Mouse (Mus musculus): Measurements from ENCODE around the gene Comt. TPM values are rescaled to one million over a fixed set of nuclear protein-coding genes. Genes with fewer than 3 reads are reported as not detected.

The Comt gene
- polyA plus RNA-seq, 2 experiments, result 69.8 to 73.8 TPM

DNA sequence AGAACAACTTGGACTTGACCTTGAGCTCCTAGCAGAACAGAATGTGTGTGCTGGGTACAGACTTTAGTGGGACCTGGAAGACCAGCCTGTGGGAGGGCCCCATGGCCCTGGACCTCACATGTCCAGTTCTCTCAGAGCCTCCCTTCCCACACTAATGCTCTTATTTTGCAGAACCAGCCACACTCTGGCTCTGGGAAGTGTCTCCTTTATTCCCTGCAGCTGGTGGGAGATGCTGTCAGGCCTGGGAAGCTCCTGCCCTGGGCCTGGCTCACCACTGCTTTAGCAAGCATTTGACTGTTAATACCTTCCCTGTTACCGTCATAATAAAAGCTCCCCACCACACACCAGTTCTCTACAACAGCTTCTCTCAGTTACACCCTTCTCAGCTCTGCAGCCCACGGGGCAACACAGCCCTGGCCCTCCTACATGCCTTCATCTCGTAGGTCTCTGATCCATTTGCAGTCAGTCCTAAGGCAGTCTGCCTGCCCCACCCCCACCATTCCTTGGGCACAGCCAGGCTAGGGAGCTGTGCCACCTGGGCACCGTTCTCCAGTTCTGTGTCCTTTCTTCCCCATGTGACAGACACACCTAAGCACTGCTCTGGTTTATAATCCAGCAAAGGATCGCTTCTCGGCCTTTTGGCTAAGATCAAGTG is 66.4 kb downstream of the Comt start:
- Histone ChIP-seq H3K9me3 (ENCODE audit: control insufficient read depth, low read length) (no peaks in the 10 kb centered on the region), H3K36me3 (replicated peaks; ENCODE audit: control insufficient read depth, insufficient read depth, low read depth) (no peaks in the 10 kb centered on the region), H3K4me2 (ENCODE audit: low read depth) (no peak overlapping the region), H3K27me3 (ENCODE audit: control insufficient read depth, insufficient read depth, low read length) (no peaks in the 10 kb centered on the region), H3K4me3 (ENCODE audit: insufficient read depth in 1 of 2, low read depth in 2 of 2, low read length in 2 of 2) (no peak overlapping the region), H3K9ac (replicated peaks) (no peak overlapping the region), H3K27ac (no peak overlapping the region), H3K4me1 (replicated peaks; ENCODE audit: control insufficient read depth in 2 of 2, insufficient read depth in 2 of 2, low read length in 1 of 2) (0 out of 4 replicates have a peak, but pooled peaks cover 0 to 4% of the 10 kb centered on the region in 2 experiments)
- DNase-seq (ENCODE audit: low read depth in 3 of 3, low spot score in 3 of 3) (no peak), ATAC-seq (ENCODE audit: insufficient read depth) (no peak)
- 71% methylated on average over 6 of the region's 6 CpGs for WGBS (ENCODE audit: insufficient replicate concordance)
- TF ChIP-seq EP300 (IDR thresholded peaks at IDR 0.05; ENCODE audit: low read depth) (no peak), CTCF (IDR thresholded peaks at IDR 0.05; ENCODE audit: low read depth) (no peak)

DNA sequence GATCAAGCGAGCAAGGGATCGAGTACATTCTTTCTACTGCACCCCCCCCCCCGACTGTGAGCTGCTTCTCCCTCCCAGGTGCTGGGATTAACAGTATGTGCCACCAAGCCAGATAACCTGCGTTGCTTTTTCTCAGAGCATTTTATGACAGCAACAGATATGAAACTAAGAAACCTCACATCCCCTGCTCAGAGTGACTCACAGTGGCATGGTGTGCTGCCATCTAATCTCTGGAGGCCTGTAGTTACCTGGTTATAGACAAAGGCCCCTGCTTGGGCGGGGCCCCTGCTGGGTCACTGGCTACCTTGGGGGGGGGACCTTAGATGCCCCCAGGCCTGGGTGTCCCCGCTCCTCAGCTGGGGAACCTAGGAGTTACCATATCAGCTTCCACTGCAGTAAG is 68.7 kb downstream of the Comt start:
- no peak for TF ChIP-seq EP300 (IDR thresholded peaks at IDR 0.05; ENCODE audit: low read depth)
- no peak for TF ChIP-seq CTCF (IDR thresholded peaks at IDR 0.05; ENCODE audit: low read depth)
- no peak overlapping the region for H3K4me3 ChIP-seq (ENCODE audit: insufficient read depth in 1 of 2, low read depth in 2 of 2, low read length in 2 of 2)
- no peak overlapping the region for H3K9ac ChIP-seq (replicated peaks)
- no peaks in the 10 kb centered on the region for H3K36me3 ChIP-seq (replicated peaks; ENCODE audit: control insufficient read depth, insufficient read depth, low read depth)
- 70% methylated on average over 6 of the region's 6 CpGs for WGBS (ENCODE audit: insufficient replicate concordance)
- no peaks in the 10 kb centered on the region for H3K9me3 ChIP-seq (ENCODE audit: control insufficient read depth, low read length)
- H3K27ac ChIP-seq, result no peak overlapping the region
- ATAC-seq (ENCODE audit: insufficient read depth), result no peak
- no peak overlapping the region for H3K4me2 ChIP-seq (ENCODE audit: low read depth)
- H3K4me1 ChIP-seq (replicated peaks; ENCODE audit: control insufficient read depth in 2 of 2, insufficient read depth in 2 of 2, low read length in 1 of 2), result peaks cover 6 to 12% of the 10 kb centered on the region in 2 experiments
- DNase-seq (ENCODE audit: low read depth in 3 of 3, low spot score in 3 of 3), result no peak
- H3K27me3 ChIP-seq (ENCODE audit: control insufficient read depth, insufficient read depth, low read length), result no peaks in the 10 kb centered on the region

DNA sequence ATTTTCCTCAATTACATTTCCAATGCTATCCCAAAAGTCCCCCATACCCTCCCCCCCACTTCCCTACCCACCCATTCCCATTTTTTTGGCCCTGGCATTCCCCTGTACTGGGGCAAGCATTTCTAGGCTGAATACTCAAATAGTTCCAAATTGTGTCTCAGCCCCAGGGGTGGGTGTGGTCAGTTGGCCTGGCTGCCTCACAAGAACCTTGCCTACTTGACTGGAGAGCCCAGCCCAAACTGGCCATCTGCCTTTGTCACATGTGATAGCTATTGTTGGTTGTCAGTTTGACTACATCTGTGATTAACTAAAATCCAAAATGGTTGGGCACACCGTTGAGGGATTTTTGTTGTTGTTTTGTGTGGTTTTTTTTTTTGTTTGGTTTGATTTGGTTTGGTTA is 69.7 kb downstream of the Comt start:
- Histone ChIP-seq H3K27me3 (ENCODE audit: control insufficient read depth, insufficient read depth, low read length) (no peaks in the 10 kb centered on the region), H3K9me3 (ENCODE audit: control insufficient read depth, low read length) (no peaks in the 10 kb centered on the region), H3K36me3 (replicated peaks; ENCODE audit: control insufficient read depth, insufficient read depth, low read depth) (no peaks in the 10 kb centered on the region), H3K9ac (replicated peaks) (no peak overlapping the region), H3K4me3 (ENCODE audit: insufficient read depth in 1 of 2, low read depth in 2 of 2, low read length in 2 of 2) (no peak overlapping the region), H3K27ac (no peak overlapping the region), H3K4me1 (replicated peaks; ENCODE audit: control insufficient read depth in 2 of 2, insufficient read depth in 2 of 2, low read length in 1 of 2) (peaks cover 16 to 22% of the 10 kb centered on the region in 2 experiments), H3K4me2 (ENCODE audit: low read depth) (no peak overlapping the region)
- TF ChIP-seq CTCF (IDR thresholded peaks at IDR 0.05; ENCODE audit: low read depth) (no peak), EP300 (IDR thresholded peaks at IDR 0.05; ENCODE audit: low read depth) (no peak)
- WGBS (ENCODE audit: insufficient replicate concordance), result 69% methylated on average over 1 of the region's 1 CpGs
- DNase-seq (ENCODE audit: low read depth in 3 of 3, low spot score in 3 of 3) (no peak), ATAC-seq (ENCODE audit: insufficient read depth) (no peak)

Small RNA genes within 50 kb of the gene (microRNA-seq; reads per million reads assigned to microRNA genes)
- not detected for gene Gm26219

Other genes with a start within 250 kb of the Comt start
- gene Ccdc188, start 209.0 kb downstream of the Comt start, polyA plus RNA-seq (2012; rRNA removed), result not detected in 2 replicates
- not detected in 2 replicates for gene Ccdc188, start 209.0 kb downstream of the Comt start, polyA plus RNA-seq (2014; fragmentation: Nextera tagmentation; extraction: Ambion mirVana)
- gene Zdhhc8, start 191.7 kb downstream of the Comt start, polyA plus RNA-seq (2012; rRNA removed), result 2.9 and 3.9 TPM in 2 replicates
- 0.88 and 1.2 TPM in 2 replicates for gene Zdhhc8, start 191.7 kb downstream of the Comt start, polyA plus RNA-seq (2014; fragmentation: Nextera tagmentation; extraction: Ambion mirVana)
- 44.4 and 51.8 TPM in 2 replicates for gene Trmt2a, start 178.2 kb downstream of the Comt start, polyA plus RNA-seq (2012; rRNA removed)
- 46.2 and 47.9 TPM in 2 replicates for gene Trmt2a, start 178.2 kb downstream of the Comt start, polyA plus RNA-seq (2014; fragmentation: Nextera tagmentation; extraction: Ambion mirVana)
- gene Ranbp1, start 178.1 kb downstream of the Comt start, polyA plus RNA-seq (2012; rRNA removed), result 86.2 and 148 TPM in 2 replicates
- gene Ranbp1, start 178.1 kb downstream of the Comt start, polyA plus RNA-seq (2014; fragmentation: Nextera tagmentation; extraction: Ambion mirVana), result 338 and 364 TPM in 2 replicates
- gene Gm49776, start 168.5 kb downstream of the Comt start, polyA plus RNA-seq (2012; rRNA removed), result 0.18 and 0.40 TPM in 2 replicates
- 1.3 and 1.9 TPM in 2 replicates for gene Gm49776, start 168.5 kb downstream of the Comt start, polyA plus RNA-seq (2014; fragmentation: Nextera tagmentation; extraction: Ambion mirVana)
- gene Dgcr8, start 137.6 kb downstream of the Comt start, polyA plus RNA-seq (2012; rRNA removed), result 15.5 and 23.4 TPM in 2 replicates
- gene Dgcr8, start 137.6 kb downstream of the Comt start, polyA plus RNA-seq (2014; fragmentation: Nextera tagmentation; extraction: Ambion mirVana), result 8.8 and 10.4 TPM in 2 replicates
- gene Tango2, start 78.7 kb downstream of the Comt start, polyA plus RNA-seq (2012; rRNA removed), result 44.3 and 44.5 TPM in 2 replicates
- 58.8 and 70.3 TPM in 2 replicates for gene Tango2, start 78.7 kb downstream of the Comt start, polyA plus RNA-seq (2014; fragmentation: Nextera tagmentation; extraction: Ambion mirVana)
- gene Arvcf, start 78.7 kb downstream of the Comt start, polyA plus RNA-seq (2012; rRNA removed), result 6.0 and 6.4 TPM in 2 replicates
- 4.7 and 7.4 TPM in 2 replicates for gene Arvcf, start 78.7 kb downstream of the Comt start, polyA plus RNA-seq (2014; fragmentation: Nextera tagmentation; extraction: Ambion mirVana)
- 79.9 and 113 TPM in 2 replicates for gene Txnrd2, start 468 bp downstream of the Comt start, polyA plus RNA-seq (2012; rRNA removed)
- gene Txnrd2, start 468 bp downstream of the Comt start, polyA plus RNA-seq (2014; fragmentation: Nextera tagmentation; extraction: Ambion mirVana), result 110 and 112 TPM in 2 replicates
- 5.7 and 6.0 TPM in 2 replicates for gene Gnb1l, start 71.9 kb upstream of the Comt start, polyA plus RNA-seq (2012; rRNA removed)
- gene Gnb1l, start 71.9 kb upstream of the Comt start, polyA plus RNA-seq (2014; fragmentation: Nextera tagmentation; extraction: Ambion mirVana), result 7.7 and 9.0 TPM in 2 replicates
- gene Rtl10, start 72.0 kb upstream of the Comt start, polyA plus RNA-seq (2012; rRNA removed), result 2.2 and 2.3 TPM in 2 replicates
- 0.63 and 1.0 TPM in 2 replicates for gene Rtl10, start 72.0 kb upstream of the Comt start, polyA plus RNA-seq (2014; fragmentation: Nextera tagmentation; extraction: Ambion mirVana)
- gene Tbx1, start 163.8 kb upstream of the Comt start, polyA plus RNA-seq (2012; rRNA removed), result 0.02 TPM in 1 of 2 replicates, not detected in the other
- gene Tbx1, start 163.8 kb upstream of the Comt start, polyA plus RNA-seq (2014; fragmentation: Nextera tagmentation; extraction: Ambion mirVana), result not detected in 2 replicates
- gene Gp1bb, start 195.6 kb upstream of the Comt start, polyA plus RNA-seq (2012; rRNA removed), result 15.0 and 27.9 TPM in 2 replicates
- 23.6 and 32.2 TPM in 2 replicates for gene Gp1bb, start 195.6 kb upstream of the Comt start, polyA plus RNA-seq (2014; fragmentation: Nextera tagmentation; extraction: Ambion mirVana)
- 0.54 and 0.63 TPM in 2 replicates for gene Gm49601, start 199.6 kb upstream of the Comt start, polyA plus RNA-seq (2012; rRNA removed)
- not detected in 2 replicates for gene Gm49601, start 199.6 kb upstream of the Comt start, polyA plus RNA-seq (2014; fragmentation: Nextera tagmentation; extraction: Ambion mirVana)
- gene Sept5, start 203.1 kb upstream of the Comt start, polyA plus RNA-seq (2012; rRNA removed), result 2.0 and 2.2 TPM in 2 replicates
- gene Sept5, start 203.1 kb upstream of the Comt start, polyA plus RNA-seq (2014; fragmentation: Nextera tagmentation; extraction: Ambion mirVana), result 1.6 and 1.9 TPM in 2 replicates

Measured in liver, embryonic 14.5 days (tissue).